ENCODE assay signal across 21 mouse cellular contexts in genomic region chr11:9024782-9025181, GRCm38 (mm10). TPM values are rescaled to one million over a fixed set of nuclear protein-coding genes. Genes with fewer than 3 reads are reported as not detected.
"Had no signal": no experiment of that assay in that cellular context is flagged by ENCODE, and none has a peak within 500 bp of the region (broad histone marks: within the 10 kb centered on the region; RNA-seq: fewer than 3 reads in every experiment).

No protein-coding gene starts in this region.

- H3K27ac ChIP-seq: midbrain, embryonic 10.5 days; midbrain, embryonic 12.5 days; neural tube, embryonic 13.5 days; neural tube, embryonic 15.5 days had no signal

- H3K36me3 ChIP-seq: midbrain, embryonic 10.5 days; midbrain, embryonic 12.5 days; neural tube, embryonic 13.5 days; neural tube, embryonic 15.5 days had no signal

- DNase-seq: lung, embryonic 14.5 days; lung, postnatal 10 days; lung, postnatal 4 days; midbrain, embryonic 14.5 days; retina, postnatal 1 day; right cerebral cortex, adult 18-20 months; right cerebral cortex, postnatal 25 days; right cerebral cortex, postnatal 4 days; spleen, adult 18-20 months; thymus, adult 18-20 months; thymus, postnatal 14 days; thymus, postnatal 36 days had no signal

- ATAC-seq: midbrain, embryonic 16.5 days had no signal

- H3K9me3 ChIP-seq: midbrain, embryonic 10.5 days; midbrain, embryonic 12.5 days; neural tube, embryonic 13.5 days; neural tube, embryonic 15.5 days had no signal

- H3K4me2 ChIP-seq: lung, embryonic 14.5 days; midbrain, embryonic 12.5 days; neural tube, embryonic 13.5 days; neural tube, embryonic 15.5 days had no signal

- H3K4me1 ChIP-seq: midbrain, embryonic 10.5 days; midbrain, embryonic 12.5 days; neural tube, embryonic 13.5 days; neural tube, embryonic 15.5 days had no signal

- H3K27me3 ChIP-seq: midbrain, embryonic 12.5 days; neural tube, embryonic 13.5 days; neural tube, embryonic 15.5 days had no signal

- H3K4me3 ChIP-seq: midbrain, embryonic 10.5 days; midbrain, embryonic 12.5 days; myocyte; neural tube, embryonic 13.5 days; neural tube, embryonic 15.5 days had no signal

- H3K9ac ChIP-seq: lung, embryonic 14.5 days; midbrain, embryonic 12.5 days; neural tube, embryonic 13.5 days; neural tube, embryonic 15.5 days had no signal

RNA-seq across cellular contexts. Expression of gene Gm11992, which starts 23.6 kb away (rescaled TPM):
- total RNA-seq: megakaryocyte-erythroid progenitor cell, adult 5-6 weeks had no signal

RNA-seq across cellular contexts. Expression of gene Sun3, which starts 24.0 kb away (rescaled TPM):
- total RNA-seq: megakaryocyte, adult 5-6 weeks; megakaryocyte-erythroid progenitor cell, adult 5-6 weeks had no signal
- polyA plus RNA-seq: lung, embryonic 14.5 days; midbrain, embryonic 10.5 days; midbrain, embryonic 12.5 days; midbrain, embryonic 14.5 days; myocyte; small intestine, adult 2 months had no signal

RNA-seq across cellular contexts. Expression of gene Pkd1l1, which starts 51.7 kb away (rescaled TPM):
- total RNA-seq: megakaryocyte, adult 5-6 weeks had no signal
- polyA plus RNA-seq: myocyte; small intestine, adult 2 months had no signal
